Mouse (Mus musculus): ENCODE measurements around the gene Zfp384. TPM values are rescaled to one million over a fixed set of nuclear protein-coding genes. Genes with fewer than 3 reads are reported as not detected.

The Zfp384 gene
- total RNA-seq, 2 experiments from 2014 or later: 18.5 to 19.3 TPM

DNA sequence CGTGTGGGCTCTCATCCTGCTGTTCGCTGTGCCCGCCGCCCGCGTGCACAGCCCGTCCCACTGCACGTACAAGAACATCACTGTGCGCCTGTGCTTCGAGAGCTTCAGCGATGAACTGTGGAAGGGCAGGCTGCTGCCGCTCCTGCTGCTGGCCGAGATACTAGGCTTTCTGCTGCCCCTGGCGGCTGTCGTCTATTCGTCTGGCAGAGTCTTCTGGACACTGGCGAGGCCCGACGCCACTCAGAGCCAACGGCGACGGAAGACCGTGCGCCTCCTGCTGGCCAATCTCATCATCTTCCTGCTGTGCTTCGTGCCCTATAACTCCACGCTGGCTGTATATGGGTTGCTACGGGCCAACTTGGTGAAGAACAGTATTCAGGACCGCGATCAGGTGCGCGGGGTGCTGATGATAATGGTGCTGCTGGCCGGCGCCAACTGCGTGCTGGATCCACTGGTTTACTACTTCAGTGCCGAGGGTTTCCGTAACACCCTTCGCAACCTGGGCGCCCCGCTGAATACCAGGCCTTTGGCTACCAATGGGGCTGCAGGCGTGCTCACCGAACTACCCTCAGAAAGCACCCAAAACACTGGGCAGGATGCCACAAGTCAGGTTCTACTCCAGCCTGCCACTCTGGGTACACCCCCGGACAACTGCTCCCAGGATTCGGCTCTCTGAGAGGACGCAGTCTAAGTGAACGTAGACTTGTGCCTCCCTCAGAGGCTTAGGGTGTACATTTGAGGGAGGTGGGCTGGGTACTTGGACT is 73.0 kb downstream of the Zfp384 start:
- peak; percentile 88 for DNase-seq

- no peak for DNase-seq
Measured at GRCm38 (mm10) chr6:125082801-125083386, 73.9 kb downstream of the Zfp384 start.

GRCm38 (mm10) chr6:125084424-125084823 is 75.5 kb downstream of the Zfp384 start:
- DNase-seq: no peak

Other genes with a start within 250 kb of the Zfp384 start
- 1 to 10 TPM; 2.1 to 3.0 TPM for gene Eno2, start 239.5 kb upstream of the Zfp384 start, total RNA-seq (2021)
- under 1 TPM in 1 of 2 experiments, not detected in 1; 0.18 TPM for gene Lrrc23, start 229.4 kb upstream of the Zfp384 start, total RNA-seq (2021)
- 1 to 10 TPM; 2.7 to 3.2 TPM for gene Spsb2, start 200.5 kb upstream of the Zfp384 start, total RNA-seq (2021)
- gene Tpi1, start 194.8 kb upstream of the Zfp384 start, total RNA-seq (2021): 1,000 to 10,000 TPM; 2,445 to 2,599 TPM
- 10 to 100 TPM; 42.1 to 44.0 TPM for gene Usp5, start 179.7 kb upstream of the Zfp384 start, total RNA-seq (2021)
- 1 to 10 TPM; 1.2 TPM for gene Cdca3, start 179.6 kb upstream of the Zfp384 start, total RNA-seq (2021)
- gene Gnb3, start 168.9 kb upstream of the Zfp384 start, total RNA-seq (2021): 1 to 10 TPM; 1.6 to 1.7 TPM
- gene P3h3, start 151.4 kb upstream of the Zfp384 start, total RNA-seq (2021): 1 to 10 TPM; 8.2 to 9.3 TPM
- under 1 TPM; 0.23 to 0.32 TPM for gene Gpr162, start 145.2 kb upstream of the Zfp384 start, total RNA-seq (2021)
- 1 to 10 TPM in 1 of 2 experiments, not detected in 1; 1.2 TPM for gene Cd4, start 120.9 kb upstream of the Zfp384 start, total RNA-seq (2021)
- under 1 TPM in 1 of 2 experiments, not detected in 1; 0.51 TPM for gene Lag3, start 97.4 kb upstream of the Zfp384 start, total RNA-seq (2021)
- gene Ptms, start 89.0 kb upstream of the Zfp384 start, total RNA-seq (2021): 100 to 1,000 TPM; 126 to 152 TPM
- 100 to 1,000 TPM; 207 to 210 TPM for gene Mlf2, start 77.8 kb upstream of the Zfp384 start, total RNA-seq (2021)
- 10 to 100 TPM; 96.2 to 99.0 TPM for gene Cops7a, start 43.6 kb upstream of the Zfp384 start, total RNA-seq (2021)
- not detected for gene Pianp, start 12.5 kb upstream of the Zfp384 start, total RNA-seq (2021)
- 10 to 100 TPM; 24.2 to 29.1 TPM for gene Ing4, start 30.6 kb downstream of the Zfp384 start, total RNA-seq (2021)
- gene Acrbp, start 40.5 kb downstream of the Zfp384 start, total RNA-seq (2021): 1 to 10 TPM; 1.1 to 1.9 TPM
- not detected for gene Lpar5, start 58.8 kb downstream of the Zfp384 start, total RNA-seq (2021)
- gene Chd4, start 86.8 kb downstream of the Zfp384 start, total RNA-seq (2021): 10 to 100 TPM; 67.8 to 72.6 TPM
- gene Nop2, start 122.8 kb downstream of the Zfp384 start, total RNA-seq (2021): 10 to 100 TPM; 14.6 to 18.6 TPM
- 10 to 100 TPM; 12.4 to 15.3 TPM for gene Iffo1, start 136.1 kb downstream of the Zfp384 start, total RNA-seq (2021)
- over 10,000 TPM; 11,297 to 11,631 TPM for gene Gapdh, start 157.3 kb downstream of the Zfp384 start, total RNA-seq (2021)
- 10 to 100 TPM; 12.1 to 12.7 TPM for gene Ncapd2, start 182.6 kb downstream of the Zfp384 start, total RNA-seq (2021)
- 100 to 1,000 TPM; 214 to 227 TPM for gene Mrpl51, start 182.7 kb downstream of the Zfp384 start, total RNA-seq (2021)
- gene Vamp1, start 206.4 kb downstream of the Zfp384 start, total RNA-seq (2021): 10 to 100 TPM; 17.5 to 19.2 TPM
- 1 to 10 TPM; 1.4 to 2.6 TPM for gene Tapbpl, start 222.7 kb downstream of the Zfp384 start, total RNA-seq (2021)
- gene Cd27, start 227.9 kb downstream of the Zfp384 start, total RNA-seq (2021): under 1 TPM; 0.43 to 0.51 TPM